Mouse (Mus musculus) lung, embryonic 16.5 days (tissue): ENCODE data around the gene F8. TPM values are rescaled to one million over a fixed set of nuclear protein-coding genes. Genes with fewer than 3 reads are reported as not detected.

Source experiments
- ATAC-seq: fragments of 200-750 bp; cut with Nextera tagmentation; 2 replicates; pipeline ENCODE4 v1.8.0; 2017; ENCODE audit warnings: low read depth, mild to moderate bottlenecking, moderate library complexity
- H3K27ac ChIP-seq: fragments of 300-500 bp; sonication (generic); 2 replicates; pipeline ENCODE4 v1.5.1; 2014; ENCODE audit warnings: mild to moderate bottlenecking, control low read depth, low read length
- H3K27me3 ChIP-seq: fragments of 300-500 bp; sonication (generic); 2 replicates; pipeline ENCODE4 v1.6.1; 2014; ENCODE audit warnings: low read depth, low read length, mixed read lengths; ENCODE audit not compliant: control insufficient read depth, insufficient read depth
- H3K36me3 ChIP-seq: fragments of 300-500 bp; sonication (generic); 2 replicates; pipeline ENCODE4 v1.6.1; 2014; ENCODE audit warnings: low read length; ENCODE audit not compliant: control insufficient read depth, insufficient read depth
- H3K4me1 ChIP-seq: fragments of 300-500 bp; sonication (generic); replicated peaks from 2 replicates; pipeline ENCODE4 v1.6.1; 2014; ENCODE audit warnings: low read length, mixed read lengths; ENCODE audit not compliant: control insufficient read depth, insufficient read depth
- H3K4me2 ChIP-seq: fragments of 300-500 bp; sonication (generic); 2 replicates; pipeline ENCODE4 v1.6.1; 2014; ENCODE audit warnings: low read depth, low read length, control low read depth
- H3K4me3 ChIP-seq: fragments of 300-500 bp; sonication (generic); 2 replicates; pipeline ENCODE4 v1.5.1; 2014; ENCODE audit warnings: mild to moderate bottlenecking, low read length, control low read depth
- H3K9ac ChIP-seq: fragments of 300-500 bp; sonication (generic); 2 replicates; pipeline ENCODE4 v1.6.1; 2014; ENCODE audit warnings: low read length, control low read depth
- H3K9me3 ChIP-seq: fragments of 300-500 bp; sonication (generic); 2 replicates; pipeline ENCODE4 v1.6.1; 2016; ENCODE audit warnings: low read length; ENCODE audit not compliant: control insufficient read depth
- WGBS: fragments of 180-500 bp; shearing (Covaris S2); extraction: QIAGEN DNeasy Blood & Tissue Kit; methylation state at CpG from one replicate; pipeline ENCODE4 v1.1.7; 2014; 5-methylcytosine and 5-hydroxymethylcytosine counted together
- polyA plus RNA-seq: library from polyadenylated mRNA; unstranded; fragments of >200 nt; fragmentation: Nextera tagmentation; extraction: Ambion mirVana; gene quantifications from 2 replicates; pipeline ENCODE4 v1.2.1, GENCODE M21; 2015

The F8 gene
- polyA plus RNA-seq = 2.2 and 2.4 TPM in 2 replicates

DNA sequence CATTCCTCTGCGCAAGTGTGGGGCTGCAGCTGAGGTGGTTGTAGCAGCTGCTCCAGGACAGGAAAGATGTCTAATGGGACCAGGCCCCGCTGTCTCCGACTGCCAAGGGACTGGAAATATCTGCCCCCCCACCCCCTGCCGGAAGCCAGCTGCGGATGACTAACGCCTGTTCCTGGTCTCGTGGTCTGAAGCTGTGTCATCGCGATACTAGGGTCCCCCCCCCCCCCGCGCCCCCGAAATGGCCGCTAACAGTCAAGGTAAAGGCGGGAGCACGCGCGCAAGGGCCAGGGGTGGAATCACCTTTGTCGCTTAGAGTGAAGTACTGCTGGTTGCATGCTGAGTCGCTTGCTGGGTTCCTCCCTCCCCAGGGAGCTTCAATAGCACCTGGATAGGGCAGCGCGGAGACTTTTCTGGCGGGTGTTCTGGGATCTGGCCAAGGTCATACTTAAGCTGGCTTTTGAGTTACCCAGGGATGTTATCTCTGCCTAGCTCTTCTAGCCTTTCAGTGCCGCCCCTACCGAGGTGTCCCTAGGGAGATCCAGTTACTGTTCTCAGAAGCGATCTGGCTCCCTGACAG lies at the start of gene F8, which contains the start of gene Fundc2:
Gene F8, minus strand, starts transcription at position 421 of the 577 bp plus-strand sequence.
Gene Fundc2, plus strand, starts transcription at position 205 of the 577 bp plus-strand sequence.
- Histone ChIP-seq H3K36me3 (no peaks in the 10 kb centered on the region), H3K4me1 (no peaks in the 10 kb centered on the region), H3K9ac (peak within 1 kb of the TSS; percentile 73), H3K27me3 (no peaks in the 10 kb centered on the region), H3K27ac (peak within 1 kb of the TSS; percentile 84), H3K4me3 (peak within 1 kb of the TSS; percentile 60), H3K9me3 (no peaks in the 10 kb centered on the region), H3K4me2 (peak within 1 kb of the TSS; percentile 50)
- ATAC-seq = peak; percentile 99
- WGBS = 12% methylated on average over 17 of the region's 25 CpGs

DNA sequence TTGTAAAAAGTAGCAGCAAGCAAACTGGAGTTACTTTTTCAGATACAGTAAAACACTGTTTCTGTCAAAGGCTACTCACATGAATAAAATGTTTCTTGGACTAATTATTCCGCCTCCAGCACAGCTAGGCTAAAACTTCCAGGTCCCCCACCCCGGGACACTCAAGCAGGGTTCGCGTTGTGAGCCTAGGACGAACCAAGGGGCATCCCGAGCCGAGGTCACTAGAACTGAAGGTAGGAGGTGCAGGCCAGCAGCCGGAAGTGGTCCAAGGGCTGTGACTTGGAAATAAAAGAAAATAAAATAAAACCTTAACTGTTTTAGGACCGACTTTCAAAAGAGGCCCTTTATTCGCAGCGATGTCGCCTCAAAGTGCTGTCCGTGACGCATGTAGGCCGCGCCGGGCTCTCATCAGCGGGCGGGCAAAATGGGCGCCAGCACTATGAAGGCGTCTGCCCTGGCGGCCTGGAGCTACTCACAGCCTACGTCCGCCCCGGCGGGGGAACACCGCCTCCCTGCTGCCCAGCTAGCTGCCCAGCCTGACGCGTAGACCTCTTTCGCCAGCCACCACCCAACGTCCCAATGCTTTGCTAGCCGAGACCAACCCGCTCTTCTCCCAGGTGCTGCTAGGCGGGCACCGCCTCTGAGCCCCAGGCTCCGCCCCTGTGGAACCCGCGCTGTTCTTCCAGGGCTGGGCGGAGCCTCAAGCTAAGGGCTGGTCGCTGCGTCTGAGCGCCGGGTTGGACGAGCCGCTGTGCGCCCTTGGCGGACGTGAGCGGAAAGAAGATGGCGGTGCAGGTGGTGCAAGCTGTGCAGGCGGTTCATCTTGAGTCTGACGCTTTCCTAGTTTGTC lies 33.7 kb upstream of the F8 start, which contains the start of the genes Cmc4, Mtcp1 and Brcc3:
Gene Cmc4, minus strand, starts transcription at position 649 of the 850 bp plus-strand sequence.
Gene Mtcp1, minus strand, starts transcription at position 653 of the 850 bp plus-strand sequence.
Gene Brcc3, plus strand, starts transcription at position 693 of the 850 bp plus-strand sequence.
- H3K9ac ChIP-seq = peak within 1 kb of the TSS; percentile 69
- WGBS = 14% methylated on average over 49 of the region's 52 CpGs
- no peaks in the 10 kb centered on the region for H3K27me3 ChIP-seq
- H3K4me1 ChIP-seq = no peaks in the 10 kb centered on the region; the same call in 1 of the 2 replicates
- peak within 1 kb of the TSS; percentile 59 for H3K4me3 ChIP-seq
- H3K27ac ChIP-seq = peak within 1 kb of the TSS; percentile 91
- peak; percentile 100 for ATAC-seq
- no peaks in the 10 kb centered on the region for H3K36me3 ChIP-seq
- H3K9me3 ChIP-seq = no peaks in the 10 kb centered on the region
- H3K4me2 ChIP-seq = peak within 1 kb of the TSS; percentile 57

DNA sequence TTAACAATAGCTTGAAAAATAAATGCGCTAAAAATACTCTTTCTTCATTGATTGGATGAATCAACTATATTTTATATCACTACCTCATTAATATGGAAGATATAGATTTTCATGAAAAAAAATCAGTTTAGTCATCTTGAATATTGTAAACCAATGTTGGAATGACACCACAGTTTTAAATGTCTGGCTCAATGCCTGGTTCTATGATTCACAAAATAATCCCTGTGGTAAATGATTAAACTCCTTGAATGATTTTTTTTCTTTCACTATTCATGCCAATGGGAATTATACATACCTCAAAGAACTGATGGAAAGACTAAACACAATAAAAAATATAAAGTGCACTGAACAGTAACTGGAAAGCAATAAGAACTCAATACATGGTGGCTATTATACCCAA lies 27.3 kb upstream of the F8 start:
- Histone ChIP-seq H3K9me3 (no peaks in the 10 kb centered on the region), H3K4me3 (no peak overlapping the region), H3K4me1 (no peaks in the 10 kb centered on the region), H3K9ac (no peak overlapping the region), H3K27ac (no peak overlapping the region), H3K27me3 (no peaks in the 10 kb centered on the region), H3K36me3 (no peaks in the 10 kb centered on the region), H3K4me2 (no peak overlapping the region)
- WGBS = 89% methylated on average over 1 of the region's 1 CpGs
- ATAC-seq = no peak

DNA sequence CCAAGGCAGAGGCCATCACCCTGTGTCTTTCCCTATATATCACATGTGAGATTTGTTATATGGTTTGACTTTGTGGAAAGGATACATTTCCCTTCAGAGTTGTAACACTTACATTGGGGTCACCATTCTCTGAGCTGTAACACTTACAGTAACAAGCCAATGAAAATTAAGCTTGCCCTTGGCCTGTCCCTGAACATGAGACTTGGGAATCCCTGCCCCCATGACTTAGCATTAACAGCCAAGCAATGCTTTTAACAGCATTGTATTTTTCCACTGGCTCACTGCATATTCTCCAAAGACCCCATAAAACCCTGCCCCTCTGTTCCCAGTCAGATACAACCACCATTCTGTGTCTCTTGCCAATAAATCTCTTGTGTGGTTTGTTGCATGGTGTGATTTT lies 20.9 kb upstream of the F8 start:
- Histone ChIP-seq H3K27me3 (no peaks in the 10 kb centered on the region), H3K4me3 (no peak overlapping the region), H3K36me3 (0 out of 2 replicates have a peak, but pooled peaks cover 2% of the 10 kb centered on the region), H3K4me2 (no peak overlapping the region), H3K9me3 (no peaks in the 10 kb centered on the region), H3K4me1 (no peaks in the 10 kb centered on the region), H3K9ac (no peak overlapping the region), H3K27ac (no peak overlapping the region)
- ATAC-seq = no peak

DNA sequence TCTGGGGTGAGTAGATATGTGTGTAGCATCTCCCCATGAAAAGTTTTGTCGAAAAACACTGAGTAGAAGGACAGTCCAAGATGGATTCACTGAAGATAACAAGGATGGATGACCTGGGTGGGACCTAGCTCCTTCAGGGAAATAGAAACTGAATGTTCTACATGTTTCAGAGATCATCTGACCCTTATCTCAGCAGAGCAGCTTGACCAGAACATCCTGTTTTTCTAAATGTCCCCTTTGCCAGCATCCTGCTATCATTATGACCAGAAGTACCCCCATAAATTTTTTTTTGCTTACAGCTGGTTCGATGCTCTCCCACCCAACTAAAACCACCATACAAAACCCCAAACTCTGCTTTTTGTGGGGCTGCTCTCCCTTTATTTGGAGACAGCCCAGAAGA lies 20.3 kb upstream of the F8 start:
- H3K9me3 ChIP-seq = no peaks in the 10 kb centered on the region
- ATAC-seq = no peak
- no peak overlapping the region for H3K9ac ChIP-seq
- 0 out of 2 replicates have a peak, but pooled peaks cover 2% of the 10 kb centered on the region for H3K36me3 ChIP-seq
- no peak overlapping the region for H3K4me3 ChIP-seq
- 64% methylated on average over 2 of the region's 2 CpGs for WGBS
- H3K27ac ChIP-seq = no peak overlapping the region
- no peaks in the 10 kb centered on the region for H3K4me1 ChIP-seq
- no peak overlapping the region for H3K4me2 ChIP-seq
- no peaks in the 10 kb centered on the region for H3K27me3 ChIP-seq

DNA sequence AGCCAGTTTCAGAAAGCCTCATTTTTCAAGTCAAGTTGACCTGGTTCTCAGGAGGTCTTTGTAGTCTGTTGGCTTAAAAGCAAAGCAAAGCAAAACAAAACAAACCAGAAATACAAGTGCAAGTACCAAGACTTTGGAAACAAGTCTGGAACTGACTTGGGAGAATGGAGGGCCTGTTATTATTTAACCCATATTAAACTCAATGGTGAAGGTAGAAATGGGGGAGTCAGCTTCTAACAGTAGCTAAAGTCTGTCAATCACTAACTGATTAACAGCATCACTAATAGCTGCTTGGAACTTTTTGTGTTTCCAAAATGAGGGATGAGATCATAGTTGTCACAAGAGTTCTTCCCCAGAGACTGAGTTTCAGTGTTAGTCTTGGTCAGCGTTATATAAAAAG lies 17.1 kb upstream of the F8 start:
- ATAC-seq = no peak
- Histone ChIP-seq H3K4me1 (no peaks in the 10 kb centered on the region), H3K9ac (no peak overlapping the region), H3K36me3 (0 out of 2 replicates have a peak, but pooled peaks cover 2% of the 10 kb centered on the region), H3K4me2 (no peak overlapping the region), H3K27ac (no peak overlapping the region), H3K27me3 (no peaks in the 10 kb centered on the region), H3K4me3 (no peak overlapping the region), H3K9me3 (no peaks in the 10 kb centered on the region)
- WGBS = 90% methylated on average over 1 of the region's 1 CpGs

DNA sequence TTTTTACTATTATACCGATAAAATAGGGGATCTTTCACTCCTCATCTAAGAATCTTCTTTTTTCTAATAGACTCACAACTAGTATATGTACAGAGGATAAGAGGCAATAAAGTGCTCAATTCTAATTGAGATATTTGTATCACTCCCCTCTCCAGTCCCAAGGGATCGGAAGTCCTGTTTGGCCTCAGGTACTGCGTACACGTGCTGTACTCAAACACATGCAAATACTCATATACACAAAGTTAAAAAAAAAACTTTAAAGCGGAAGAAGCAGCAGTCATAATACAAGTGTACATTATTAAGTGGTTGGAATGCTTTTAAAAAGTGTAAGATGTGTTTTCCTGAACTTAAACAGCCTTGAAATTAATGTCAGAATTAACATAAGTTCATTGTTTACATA lies 716 bp downstream of the F8 start:
- Histone ChIP-seq H3K27me3 (no peaks in the 10 kb centered on the region), H3K36me3 (no peaks in the 10 kb centered on the region), H3K27ac (peak overlapping the region; percentile 31; the same call in 1 of the 2 replicates), H3K9ac (peak overlapping the region; percentile 73), H3K4me3 (peak overlapping the region; percentile 60), H3K9me3 (no peaks in the 10 kb centered on the region), H3K4me1 (no peaks in the 10 kb centered on the region), H3K4me2 (peak overlapping the region; percentile 50)
- ATAC-seq = no peak
- 61% methylated on average over 5 of the region's 5 CpGs for WGBS

DNA sequence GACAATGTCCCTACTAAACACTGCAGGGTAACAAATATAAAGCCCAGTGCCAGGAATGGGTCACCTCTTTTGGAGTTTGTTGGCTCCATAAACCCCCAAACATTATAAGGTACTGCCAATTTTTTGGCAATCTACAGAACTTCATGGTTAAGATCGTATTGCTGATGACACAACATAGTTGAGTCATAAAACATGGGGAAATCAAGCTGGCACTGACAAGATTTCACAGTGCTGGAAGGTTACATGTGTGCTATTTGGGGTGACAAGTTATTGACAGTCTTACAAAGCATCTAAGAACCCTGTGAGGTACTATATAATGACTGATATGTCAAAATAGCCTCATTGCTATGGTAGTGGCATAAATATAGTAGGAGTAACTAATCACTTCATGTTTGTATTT lies 1.2 kb downstream of the F8 start:
- Histone ChIP-seq H3K4me2 (no peak overlapping the region), H3K27ac (no peak overlapping the region), H3K4me1 (no peaks in the 10 kb centered on the region), H3K36me3 (no peaks in the 10 kb centered on the region), H3K27me3 (no peaks in the 10 kb centered on the region), H3K9me3 (no peaks in the 10 kb centered on the region), H3K9ac (no peak overlapping the region), H3K4me3 (no peak overlapping the region)
- no peak for ATAC-seq
- WGBS = 75% methylated on average over 1 of the region's 1 CpGs

DNA sequence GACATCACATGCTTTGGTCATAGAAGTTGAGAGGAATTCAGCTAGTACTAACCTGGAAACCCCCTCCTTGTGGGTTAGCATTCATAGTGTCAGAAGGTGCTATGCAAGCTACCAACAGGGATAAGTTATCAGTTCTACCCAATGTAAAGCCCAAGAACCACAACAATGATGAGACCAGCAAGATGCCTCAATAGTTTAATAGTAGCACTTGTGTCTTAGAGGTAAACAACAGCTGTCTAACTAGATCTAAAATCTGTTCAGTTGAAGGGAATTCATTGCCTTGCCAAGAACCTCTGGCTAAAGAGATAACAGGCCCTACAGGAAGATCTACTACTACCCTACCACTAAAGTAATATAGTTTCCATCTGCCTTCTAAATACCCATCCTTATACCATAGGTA lies 5.6 kb downstream of the F8 start:
- no peak for ATAC-seq
- Histone ChIP-seq H3K9ac (no peak overlapping the region), H3K36me3 (no peaks in the 10 kb centered on the region), H3K4me2 (no peak overlapping the region), H3K4me3 (no peak overlapping the region), H3K9me3 (no peaks in the 10 kb centered on the region), H3K27me3 (no peaks in the 10 kb centered on the region), H3K27ac (no peak overlapping the region), H3K4me1 (no peaks in the 10 kb centered on the region)
